Mouse (Mus musculus): ENCODE results near the gene Gpr83.

DNA sequence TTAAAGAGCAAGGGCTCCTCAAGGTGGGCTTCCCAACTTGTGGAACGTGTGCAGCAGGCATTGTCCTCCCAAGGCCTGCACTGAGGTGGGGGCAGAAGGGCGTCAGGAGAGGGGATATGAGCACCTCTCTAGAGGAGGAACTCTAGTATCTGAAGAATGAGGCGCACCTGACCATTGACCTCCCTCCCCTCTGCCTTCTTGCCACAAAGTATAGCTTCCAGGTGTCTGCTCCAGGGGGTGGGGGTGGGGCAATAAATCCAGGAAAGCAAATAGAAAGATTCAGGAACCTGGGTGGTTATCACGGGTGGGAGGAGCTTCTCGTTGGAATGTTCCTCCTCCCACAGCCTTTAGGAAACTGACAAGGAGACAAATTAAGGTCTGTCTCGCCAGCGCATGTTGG lies 41.7 kb downstream of the Gpr83 start:
- no peak for TF ChIP-seq CTCF (IDR thresholded peaks at IDR 0.05; ENCODE audit: extremely low read depth, insufficient read depth, insufficient read length, insufficient replicate concordance)
- TF ChIP-seq POLR2A (IDR thresholded peaks at IDR 0.05; ENCODE audit: low read depth, low read length): no peak

Data from spleen, adult 2 months (tissue).